Mouse (Mus musculus) midbrain, postnatal 0 days (tissue): ENCODE measurements around the gene Rgs17. TPM values are rescaled to one million over a fixed set of nuclear protein-coding genes. Genes with fewer than 3 reads are reported as not detected.
A peak's percentile ranks its signal among the peaks of the same experiment; 100 is the strongest.

Experiments used
- ATAC-seq: fragments of 200-750 bp; cut with Nextera tagmentation; 2 replicates; pipeline ENCODE4 v1.8.0; 2017; ENCODE audit warnings: moderate number of reproducible peaks, mild to moderate bottlenecking, moderate TSS enrichment, moderate library complexity; ENCODE audit not compliant: low FRiP score
- DNase-seq: peaks from one replicate; pipeline ENCODE4 v3.0.0-alpha.2; 2015; ENCODE audit warnings: low spot score
- H3K27ac ChIP-seq: fragments of 300-500 bp; sonication (generic); 2 replicates; pipeline ENCODE4 v1.5.1; 2014; ENCODE audit warnings: low read depth, mild to moderate bottlenecking, low read length, mixed read lengths
- H3K27me3 ChIP-seq: fragments of 300-500 bp; sonication (generic); 2 replicates; pipeline ENCODE4 v1.6.1; 2014; ENCODE audit warnings: low read length, control low read depth, mixed read lengths; ENCODE audit not compliant: insufficient read depth
- H3K36me3 ChIP-seq: fragments of 300-500 bp; sonication (generic); 2 replicates; pipeline ENCODE4 v1.6.1; 2014; ENCODE audit warnings: low read length, control low read depth, mixed read lengths; ENCODE audit not compliant: insufficient read depth
- H3K4me1 ChIP-seq: fragments of 300-500 bp; sonication (generic); 2 replicates; pipeline ENCODE4 v1.6.1; 2014; ENCODE audit warnings: mild to moderate bottlenecking, control low read depth, antibody characterized with exemption, low read length, mixed read lengths; ENCODE audit not compliant: insufficient read depth
- H3K4me2 ChIP-seq: fragments of 300-500 bp; sonication (generic); 2 replicates; pipeline ENCODE4 v1.6.1; 2014; ENCODE audit warnings: low read depth, mild to moderate bottlenecking, low read length, mixed read lengths; ENCODE audit not compliant: poor library complexity, severe bottlenecking
- H3K4me3 ChIP-seq: fragments of 300-500 bp; sonication (generic); 2 replicates; pipeline ENCODE4 v1.5.1; 2014; ENCODE audit warnings: low read depth, mild to moderate bottlenecking, low read length, moderate library complexity
- H3K9ac ChIP-seq: fragments of 300-500 bp; sonication (generic); replicated peaks from 2 replicates; pipeline ENCODE4 v1.6.1; 2014; ENCODE audit warnings: mild to moderate bottlenecking, low read length, moderate library complexity, mixed read lengths; ENCODE audit not compliant: poor library complexity, severe bottlenecking
- H3K9me3 ChIP-seq: fragments of 300-500 bp; sonication (generic); 2 replicates; pipeline ENCODE4 v1.6.1; 2016; ENCODE audit warnings: low read length, control low read depth
- CTCF ChIP-seq: IDR thresholded peaks from 2 replicates; pipeline ENCODE4 v1.5.1; 2016; ENCODE audit warnings: antibody characterized with exemption, mild to moderate bottlenecking
- WGBS: fragments of 180-500 bp; shearing (Covaris S2); extraction: QIAGEN DNeasy Blood & Tissue Kit; methylation state at CpG from one replicate; pipeline ENCODE4 v1.1.7; 2014; 5-methylcytosine and 5-hydroxymethylcytosine counted together
- polyA plus RNA-seq: library from polyadenylated mRNA; unstranded; fragments of >200 nt; fragmentation: Nextera tagmentation; extraction: Ambion mirVana; gene quantifications from 2 replicates; pipeline ENCODE4 v1.2.1, GENCODE M21; 2015
- total RNA-seq: library from RNA; depleted of rRNA; stranded (reverse); fragments of >200 nt; gene quantifications from 2 replicates; pipeline ENCODE4 v1.2.3, GENCODE M21; 2014

The Rgs17 gene
- total and polyA plus RNA-seq, 2 experiments from 2014 or later: 45.9 to 58.8 TPM

DNA sequence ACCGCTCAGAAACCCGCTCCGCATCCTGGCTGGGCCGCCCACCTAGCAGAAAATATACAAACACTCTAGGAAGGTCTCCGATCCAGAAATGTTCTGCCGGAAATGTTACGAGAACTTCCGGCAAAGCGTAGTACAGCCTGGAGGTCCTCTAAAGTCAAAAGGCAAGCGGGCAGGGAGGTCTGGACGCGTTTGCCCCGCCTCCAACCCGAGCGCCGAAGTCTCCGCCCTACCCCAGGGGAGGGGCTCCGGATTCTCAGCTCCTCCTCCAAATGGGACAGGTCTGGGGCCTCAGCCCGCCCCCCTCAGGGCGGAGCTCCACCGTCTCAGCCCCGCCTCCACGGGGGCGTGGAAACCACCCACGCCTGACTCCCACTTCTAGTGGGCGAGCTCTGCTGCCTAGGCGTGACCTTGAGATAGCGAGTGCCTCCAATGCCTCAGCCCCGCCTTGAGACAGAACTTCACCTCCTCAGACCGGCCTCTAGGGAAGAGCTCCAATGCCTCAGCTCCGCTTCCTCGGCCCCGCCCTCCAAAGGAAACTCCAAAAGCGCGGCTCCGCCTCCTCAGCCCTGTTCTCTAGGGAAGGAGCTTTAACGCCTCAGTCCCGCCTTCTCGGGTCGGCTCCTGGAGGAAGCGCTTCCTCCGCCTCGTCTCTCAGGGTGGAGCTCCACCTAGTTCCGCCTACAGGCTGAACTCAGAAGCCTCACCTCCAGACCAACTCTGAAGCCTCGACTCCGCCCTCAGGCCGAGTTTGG lies 98.3 kb downstream of the Rgs17 start, which contains the start of gene Mtrf1l:
Gene Mtrf1l (minus strand): TSS at position 171 of the 752 bp plus-strand sequence.
- DNase-seq (peak; percentile 98), ATAC-seq (peak; percentile 98)
- Histone ChIP-seq H3K27ac (peak within 1 kb of the TSS; percentile 84), H3K27me3 (no peaks in the 10 kb centered on the region), H3K4me3 (peak within 1 kb of the TSS; percentile 95), H3K4me1 (peaks cover 8% of the 10 kb centered on the region; the same call in 1 of the 2 replicates), H3K9ac (peak within 1 kb of the TSS; percentile 89), H3K9me3 (no peaks in the 10 kb centered on the region), H3K4me2 (peak within 1 kb of the TSS; percentile 78), H3K36me3 (peaks cover 13% of the 10 kb centered on the region)
- under 1% methylated on average over 47 of the region's 47 CpGs for WGBS
- TF ChIP-seq CTCF: peak; percentile 51

DNA sequence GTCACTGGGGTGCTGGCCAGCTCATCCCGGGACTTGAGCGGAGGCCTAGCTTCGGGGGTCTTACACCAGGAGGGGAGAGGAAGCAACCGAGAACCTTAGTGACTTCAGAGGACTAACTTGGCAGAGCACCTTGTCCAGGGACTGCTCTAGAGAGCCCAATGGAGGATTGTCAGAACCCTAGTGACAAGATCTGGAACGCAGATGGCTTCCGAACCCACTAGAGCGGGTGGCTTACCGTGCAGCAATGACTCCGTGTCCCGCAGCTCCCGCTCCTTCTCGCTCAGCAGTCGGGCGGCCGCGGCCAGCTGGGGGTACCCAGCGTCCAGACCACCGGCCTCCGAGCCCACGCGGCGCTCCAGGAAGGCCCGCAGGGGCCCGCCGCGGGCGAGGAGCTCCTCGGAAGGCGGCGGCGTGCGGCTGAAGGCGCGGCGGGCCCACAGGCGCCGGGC lies 98.9 kb downstream of the Rgs17 start:
- no peaks in the 10 kb centered on the region for H3K27me3 ChIP-seq
- ATAC-seq (no peak; the same call in none of the 2 replicates), DNase-seq (no peak)
- peaks cover 18% of the 10 kb centered on the region for H3K36me3 ChIP-seq
- H3K9me3 ChIP-seq: no peaks in the 10 kb centered on the region
- peak overlapping the region; percentile 84 for H3K27ac ChIP-seq
- H3K4me1 ChIP-seq: peaks cover 8% of the 10 kb centered on the region; the same call in 1 of the 2 replicates
- peak overlapping the region; percentile 95 for H3K4me3 ChIP-seq
- TF ChIP-seq CTCF: no peak
- H3K9ac ChIP-seq: peak overlapping the region; percentile 89
- H3K4me2 ChIP-seq: peak overlapping the region; percentile 78
- WGBS: under 1% methylated on average over 31 of the region's 37 CpGs

DNA sequence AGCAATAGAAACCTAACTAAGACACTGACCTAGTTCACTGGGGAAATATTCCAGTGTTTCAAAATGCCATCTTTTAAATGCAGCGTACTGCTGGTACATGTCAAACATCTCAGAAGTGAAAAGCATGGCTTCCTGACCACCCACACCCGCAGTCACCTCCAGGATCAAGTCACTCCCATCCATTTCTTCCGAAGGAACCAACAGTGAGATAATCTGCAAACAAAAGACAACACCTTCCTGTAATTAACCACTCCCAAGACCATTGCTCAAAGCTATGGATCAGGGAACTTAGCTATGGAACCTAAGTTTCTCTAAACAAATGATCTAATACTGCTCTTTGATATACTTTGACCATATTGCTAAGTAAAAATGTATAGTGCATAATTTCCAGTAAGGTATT lies 103.4 kb downstream of the Rgs17 start:
- Histone ChIP-seq H3K9ac (no peak overlapping the region), H3K4me3 (no peak overlapping the region), H3K4me2 (no peak overlapping the region), H3K4me1 (peaks cover 8% of the 10 kb centered on the region; the same call in 1 of the 2 replicates), H3K9me3 (no peaks in the 10 kb centered on the region), H3K36me3 (peaks cover 33% of the 10 kb centered on the region), H3K27ac (no peak overlapping the region), H3K27me3 (no peaks in the 10 kb centered on the region)
- TF ChIP-seq CTCF: no peak
- DNase-seq (no peak), ATAC-seq (no peak)
- whole genome bisulfite sequencing: 93% methylated on average over 3 of the region's 3 CpGs

- ATAC-seq (no peak), DNase-seq (no peak)
- 98% methylated on average over 2 of the region's 2 CpGs for WGBS
- Histone ChIP-seq H3K4me3 (no peak overlapping the region), H3K4me1 (no peaks in the 10 kb centered on the region), H3K4me2 (no peak overlapping the region), H3K36me3 (peaks cover 52% of the 10 kb centered on the region), H3K9ac (no peak overlapping the region), H3K27ac (no peak overlapping the region), H3K9me3 (no peaks in the 10 kb centered on the region), H3K27me3 (no peaks in the 10 kb centered on the region)
- TF ChIP-seq CTCF: no peak
Measured at GRCm38 (mm10) chr10:5815968-5816367, 106.2 kb downstream of the Rgs17 start.

DNA sequence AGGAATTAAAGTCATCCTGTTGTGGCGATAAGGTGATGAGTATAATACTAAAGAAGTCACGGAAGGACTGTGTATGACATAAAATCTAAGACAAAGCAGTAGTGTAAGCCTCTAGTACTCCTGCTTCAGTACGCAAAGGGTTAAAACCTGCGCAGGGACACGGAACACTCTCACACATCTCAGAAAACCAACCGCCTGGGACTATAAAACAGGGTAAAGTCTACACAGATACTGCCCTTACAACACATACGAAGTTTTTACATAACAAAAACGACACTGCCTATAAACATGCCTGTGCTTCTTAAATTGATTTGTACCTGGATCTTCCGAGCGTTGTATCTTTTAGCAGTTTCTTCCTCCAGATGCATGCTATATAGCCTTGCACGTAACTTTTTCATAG lies 108.5 kb downstream of the Rgs17 start:
- Histone ChIP-seq H3K4me3 (no peak overlapping the region), H3K27me3 (no peaks in the 10 kb centered on the region), H3K9me3 (no peaks in the 10 kb centered on the region), H3K4me2 (no peak overlapping the region), H3K27ac (no peak overlapping the region), H3K4me1 (no peaks in the 10 kb centered on the region), H3K9ac (no peak overlapping the region), H3K36me3 (peaks cover 37% of the 10 kb centered on the region)
- DNase-seq: no peak
- no peak for ATAC-seq
- TF ChIP-seq CTCF: no peak
- WGBS: 94% methylated on average over 11 of the region's 11 CpGs

GRCm38 (mm10) chr10:5807683-5808082 lies 114.5 kb downstream of the Rgs17 start:
- H3K27ac ChIP-seq: no peak overlapping the region
- 91% methylated on average over 2 of the region's 2 CpGs for WGBS
- DNase-seq: no peak

More at GRCm38 (mm10) chr10:5807683-5808082, 114.5 kb downstream of the Rgs17 start:
- Histone ChIP-seq H3K27me3 (no peaks in the 10 kb centered on the region), H3K36me3 (peaks cover 10% of the 10 kb centered on the region), H3K9me3 (no peaks in the 10 kb centered on the region), H3K4me1 (peaks cover 4% of the 10 kb centered on the region; the same call in 1 of the 2 replicates), H3K4me2 (no peak overlapping the region), H3K4me3 (no peak overlapping the region), H3K9ac (no peak overlapping the region)
- TF ChIP-seq CTCF: no peak
- no peak for ATAC-seq
